Mouse (Mus musculus) kidney, postnatal 14 days (tissue): ENCODE measurements at regions not wholly inside any gene's neighbourhood (a gene's known extent, or its start where the extent isn't known, plus 50 kb on each side); places are given as distances from the start of the nearest gene placed in this dataset.
"Not testable (repeated sequence)": the region's sequence is repeated elsewhere in the genome, so short reads cannot be mapped to it uniquely, and the experiment has no call there.

Source experiments
- DNase-seq: peaks from one replicate; pipeline ENCODE4 v3.0.0; 2022; ENCODE audit warnings: mixed read lengths

GRCm38 (mm10) chr16:29927276-29927675 is 136.9 kb upstream of the Hes1 start:
- not testable (repeated sequence) for DNase-seq

DNA sequence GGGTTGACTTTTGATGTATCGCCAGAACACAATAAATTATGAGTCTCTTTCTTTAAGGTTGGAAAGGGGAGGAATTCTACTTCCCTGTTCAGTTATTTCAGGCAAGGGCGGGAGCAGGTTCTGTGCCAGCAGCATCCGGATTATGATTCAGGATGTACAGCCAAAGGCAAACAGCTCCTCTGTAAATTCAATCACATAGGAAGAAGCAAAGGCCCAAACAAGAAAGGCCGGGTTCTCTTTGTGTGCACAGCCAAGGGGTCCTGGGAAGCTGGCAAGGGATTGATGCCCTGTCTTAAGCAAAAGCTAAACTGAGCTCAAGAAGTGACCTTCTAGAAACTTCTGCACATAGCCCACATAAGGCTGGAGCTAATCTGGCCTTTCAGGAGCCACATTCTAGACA is 135.9 kb upstream of the Hes1 start:
- peak; percentile 36 for DNase-seq

DNA sequence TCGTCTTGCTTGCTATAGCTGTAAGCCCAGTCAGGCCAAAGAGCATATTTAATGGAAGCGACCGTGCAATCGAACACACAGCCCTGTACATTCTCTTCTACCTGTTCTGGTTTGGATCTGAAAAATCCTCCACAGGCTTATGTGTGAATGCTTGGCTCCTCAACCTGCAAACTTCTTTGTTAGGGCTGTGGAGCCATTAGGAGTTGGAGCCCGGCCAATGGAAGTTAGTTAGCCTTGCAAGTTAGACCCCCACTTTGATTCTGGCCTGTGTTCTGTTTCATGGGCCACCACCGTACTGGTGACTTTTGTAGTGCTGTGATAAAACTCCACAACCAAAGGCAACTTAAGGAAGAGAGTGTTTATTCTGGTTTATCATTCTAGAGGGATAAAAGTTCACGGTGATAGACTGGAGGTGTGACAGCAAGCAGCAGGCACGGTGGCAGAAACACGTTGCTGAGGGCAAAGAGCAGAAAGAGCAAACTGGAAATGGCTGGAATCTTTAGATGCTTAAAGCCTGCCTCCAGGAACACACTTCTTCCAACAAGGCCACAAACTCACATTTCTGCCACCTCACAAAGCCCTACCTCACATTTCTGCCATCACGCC is 132.3 kb upstream of the Hes1 start:
- DNase-seq: no peak

DNA sequence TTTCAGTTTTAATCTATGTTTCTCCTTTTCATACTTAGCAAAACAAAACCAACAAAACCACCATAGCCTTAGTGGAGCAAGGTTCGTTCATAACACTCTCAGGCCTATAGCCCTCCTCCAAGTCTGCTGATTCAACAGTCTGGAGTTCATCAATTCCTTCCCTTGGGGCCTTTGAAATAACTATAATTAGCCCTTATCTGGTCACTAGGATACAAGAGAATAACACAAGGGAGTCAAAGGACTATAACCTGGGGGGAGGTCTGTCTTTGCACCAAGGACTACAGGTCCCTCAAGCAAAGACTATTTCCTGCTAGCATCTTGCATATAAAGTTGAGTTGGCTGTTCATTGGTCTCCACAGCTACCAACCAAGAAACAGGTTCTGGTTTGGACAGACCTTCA is 129.5 kb upstream of the Hes1 start:
- no peak for DNase-seq

GRCm38 (mm10) chr16:29938700-29939099 is 125.5 kb upstream of the Hes1 start:
- DNase-seq: no peak

DNA sequence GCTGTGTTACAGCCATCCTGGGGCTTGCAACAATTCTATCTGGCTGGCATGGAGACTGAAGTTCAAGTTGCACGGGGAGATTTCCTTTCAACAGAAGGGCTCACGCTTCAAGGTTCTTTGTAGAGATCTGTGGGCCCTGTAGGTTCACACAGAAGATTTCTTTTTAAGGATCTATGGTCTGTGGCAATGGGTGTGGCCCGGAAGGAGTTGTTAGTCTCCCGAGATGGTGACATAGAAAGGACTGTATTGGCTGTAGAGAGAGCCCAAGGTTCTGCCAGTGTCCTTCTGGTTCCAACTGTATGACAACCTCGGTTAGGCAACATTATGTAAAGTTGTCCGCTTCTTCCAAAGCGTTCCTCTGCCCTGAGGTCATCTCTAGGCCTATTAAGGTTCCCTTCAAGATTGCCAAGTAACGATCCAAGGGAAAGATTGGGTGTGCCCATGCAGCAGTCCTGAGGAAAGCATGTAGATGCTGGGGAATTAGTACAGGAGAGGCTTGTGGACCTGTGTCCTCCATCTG is 124.8 kb upstream of the Hes1 start:
- DNase-seq: no peak

GRCm38 (mm10) chr16:29939869-29940707 is 124.1 kb upstream of the Hes1 start:
- DNase-seq: no peak

- no peak for DNase-seq
These were observed 122.1 kb upstream of the Hes1 start for GRCm38 (mm10) chr16:29942111-29942510.

DNA sequence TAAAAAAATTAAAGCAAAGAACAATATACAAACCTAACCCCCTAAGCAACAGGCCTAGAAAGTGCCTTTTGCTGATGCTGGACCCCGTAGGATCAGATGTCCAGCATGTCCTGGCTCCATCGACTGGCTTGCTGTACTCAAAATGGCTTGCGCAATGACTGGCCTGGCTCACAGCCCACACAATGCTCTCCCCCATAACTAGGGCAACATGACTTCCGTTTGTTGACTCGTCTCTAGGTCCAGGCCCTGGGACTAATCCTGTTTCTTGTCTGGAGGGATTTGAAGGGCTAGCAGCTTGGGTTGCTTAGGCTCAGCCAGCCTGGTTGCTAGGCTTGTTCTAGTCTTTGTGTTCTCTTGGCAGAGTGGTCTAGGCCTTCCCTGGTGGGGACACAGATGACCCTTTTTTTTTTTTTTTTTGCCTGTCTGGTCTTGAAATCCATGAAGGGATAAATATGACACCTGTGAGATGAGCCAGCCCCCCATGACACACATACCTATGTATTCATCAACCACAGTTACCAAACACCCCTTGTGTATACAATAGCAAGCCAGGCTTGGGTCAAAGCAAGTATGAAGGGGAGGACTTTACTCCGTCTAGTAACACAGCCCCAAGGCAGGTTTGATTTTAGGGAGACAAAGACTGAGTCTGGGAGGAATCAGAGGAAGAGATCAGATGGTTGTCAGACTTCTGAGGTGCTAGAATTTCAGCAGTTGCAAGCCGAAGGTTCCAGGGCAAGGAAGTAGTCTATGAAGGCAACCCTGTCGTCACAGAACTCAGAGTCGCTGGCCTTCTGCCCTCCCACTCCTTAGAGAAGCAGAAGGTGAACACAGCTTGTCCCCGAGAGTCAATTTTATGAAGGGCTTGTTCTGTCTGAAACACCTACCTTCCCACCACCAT is 120.0 kb upstream of the Hes1 start:
- peak; percentile 86 for DNase-seq

GRCm38 (mm10) chr16:29944966-29945365 is 119.2 kb upstream of the Hes1 start:
- DNase-seq: no peak

DNA sequence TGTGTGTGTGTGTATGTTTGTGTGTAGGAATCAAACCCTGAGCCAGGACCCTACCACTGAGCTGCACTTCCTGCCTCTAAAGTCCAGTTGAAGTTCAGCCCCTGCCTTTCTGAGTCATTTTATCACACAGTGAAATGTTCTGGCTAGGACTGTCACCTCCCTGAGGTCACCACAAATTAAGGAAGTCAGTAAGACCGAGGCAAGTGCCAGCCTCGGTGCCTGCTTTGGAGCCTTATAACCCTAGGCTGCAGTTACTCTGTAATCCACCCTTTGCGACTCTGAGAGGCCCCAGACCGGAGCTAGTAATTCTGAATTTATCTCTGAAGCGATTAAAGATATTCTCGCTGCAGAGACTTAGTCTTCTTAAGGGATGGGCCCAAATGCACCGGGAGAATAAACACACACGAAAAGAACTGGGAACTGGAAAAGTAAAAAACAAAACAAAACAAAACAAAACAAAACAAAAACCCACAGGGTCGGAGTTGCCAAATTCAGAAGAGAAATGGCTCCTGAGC is 118.8 kb upstream of the Hes1 start:
- peak; percentile 48 for DNase-seq

GRCm38 (mm10) chr16:29945891-29946598 is 118.1 kb upstream of the Hes1 start:
- peak; percentile 93 for DNase-seq

GRCm38 (mm10) chr16:29946966-29947365 is 117.2 kb upstream of the Hes1 start:
- DNase-seq: no peak

- DNase-seq: no peak
These were observed 116.5 kb upstream of the Hes1 start for GRCm38 (mm10) chr16:29947670-29948069.

GRCm38 (mm10) chr16:29950136-29950535 is 114.0 kb upstream of the Hes1 start:
- no peak for DNase-seq

- DNase-seq: no peak
These were observed 113.4 kb upstream of the Hes1 start for GRCm38 (mm10) chr16:29950791-29951190.

GRCm38 (mm10) chr16:29954700-29955099 is 109.5 kb upstream of the Hes1 start:
- no peak for DNase-seq

DNA sequence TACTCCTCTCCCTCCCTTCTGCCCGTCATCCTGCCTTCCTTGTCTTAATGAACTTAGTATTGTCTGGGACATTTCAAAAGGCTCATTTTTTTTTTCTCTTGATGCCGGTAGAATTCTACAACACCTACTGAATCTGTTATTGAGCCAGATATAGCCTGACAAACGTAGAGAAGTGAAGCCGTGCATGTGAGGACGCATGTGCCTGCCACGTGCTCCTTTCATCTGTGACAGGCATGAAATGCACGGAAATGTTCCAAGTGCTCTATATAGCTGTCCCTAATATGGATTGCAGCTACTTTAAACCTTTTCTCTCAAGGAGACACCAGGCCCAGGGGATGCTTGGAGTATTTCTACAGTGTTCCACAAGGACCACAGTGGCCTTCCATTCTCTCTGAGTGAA is 107.3 kb upstream of the Hes1 start:
- no peak for DNase-seq

DNA sequence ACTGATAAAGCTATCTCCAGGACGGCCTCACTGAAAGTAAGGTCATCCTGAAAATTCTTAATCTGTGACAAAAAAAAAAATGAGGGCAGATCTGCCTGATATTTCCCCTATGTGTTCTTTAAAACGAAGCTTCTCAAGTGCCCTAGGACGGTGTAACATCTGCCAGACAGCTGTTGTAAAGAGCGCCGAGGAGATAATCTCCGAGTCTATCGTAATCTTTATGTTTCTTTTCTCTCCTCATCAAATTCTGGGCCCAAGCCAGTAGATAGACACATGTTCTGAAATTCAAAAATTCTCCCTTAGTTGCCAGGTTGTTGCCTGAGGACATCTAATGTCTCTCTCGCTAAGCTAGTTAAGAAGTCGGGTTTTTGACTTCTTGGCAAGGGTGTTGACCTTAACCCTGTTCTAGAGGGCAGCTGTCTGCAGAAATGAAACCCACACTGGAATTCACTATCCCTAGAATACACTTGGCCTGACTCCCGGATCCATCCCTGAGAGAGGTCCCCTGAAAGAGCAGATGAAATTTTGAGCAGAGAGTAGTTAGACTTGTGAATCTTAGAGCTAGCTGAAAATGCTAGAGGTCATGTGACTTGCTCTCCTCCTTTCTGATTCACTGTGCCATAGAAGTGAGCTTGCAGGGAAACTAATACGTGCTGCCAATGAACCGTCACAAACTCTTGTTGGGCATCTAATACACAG is 104.1 kb upstream of the Hes1 start:
- no peak for DNase-seq

- no peak for DNase-seq
These were observed 100.9 kb upstream of the Hes1 start for GRCm38 (mm10) chr16:29963284-29963683.

GRCm38 (mm10) chr16:29964563-29964962 is 99.6 kb upstream of the Hes1 start:
- DNase-seq: no peak

GRCm38 (mm10) chr16:29968743-29969142 is 95.4 kb upstream of the Hes1 start:
- DNase-seq: peak; percentile 29
